Mouse (Mus musculus): ENCODE measurements at regions not wholly inside any gene's neighbourhood (a gene's known extent, or its start where the extent isn't known, plus 50 kb on each side); places are given as distances from the start of the nearest gene placed in this dataset.

GRCm38 (mm10) chr4:68648311-68648710, 305.9 kb downstream of the Brinp1 start:
- no peak for DNase-seq

- DNase-seq, result no peak
These were observed 320.9 kb downstream of the Brinp1 start for GRCm38 (mm10) chr4:68633299-68633698.

- no peak for DNase-seq
These were observed 330.2 kb downstream of the Brinp1 start for GRCm38 (mm10) chr4:68624025-68624342.

- DNase-seq, result no peak
These were observed 330.8 kb downstream of the Brinp1 start for GRCm38 (mm10) chr4:68623125-68624024.

- no peak for DNase-seq
These were observed 333.6 kb downstream of the Brinp1 start for GRCm38 (mm10) chr4:68620585-68620984.

GRCm38 (mm10) chr4:68615706-68616397, 338.3 kb downstream of the Brinp1 start:
- DNase-seq, result no peak

- no peak for DNase-seq
These were observed 341.8 kb downstream of the Brinp1 start for GRCm38 (mm10) chr4:68612263-68613012.

GRCm38 (mm10) chr4:68595256-68595655, 358.9 kb downstream of the Brinp1 start:
- no peak for DNase-seq

- DNase-seq, result no peak
These were observed 378.8 kb downstream of the Brinp1 start for GRCm38 (mm10) chr4:68575375-68575774.

- DNase-seq, result peak; percentile 55
These were observed 379.5 kb downstream of the Brinp1 start for GRCm38 (mm10) chr4:68574610-68575167.

- DNase-seq, result no peak
These were observed 380.9 kb downstream of the Brinp1 start for GRCm38 (mm10) chr4:68573333-68573732.

GRCm38 (mm10) chr4:68572521-68572920, 381.7 kb downstream of the Brinp1 start:
- no peak for DNase-seq

- no peak for DNase-seq
These were observed 417.9 kb downstream of the Brinp1 start for GRCm38 (mm10) chr4:68536254-68536653.

GRCm38 (mm10) chr4:68535815-68536214, 418.4 kb downstream of the Brinp1 start:
- no peak for DNase-seq

GRCm38 (mm10) chr4:68532056-68532455, 422.1 kb downstream of the Brinp1 start:
- DNase-seq, result no peak

- DNase-seq, result no peak
These were observed 466.2 kb downstream of the Brinp1 start for GRCm38 (mm10) chr4:68487993-68488392.

- DNase-seq, result no peak
These were observed 467.3 kb downstream of the Brinp1 start for GRCm38 (mm10) chr4:68486876-68487275.

- DNase-seq, result peak; percentile 71
These were observed 492.4 kb downstream of the Brinp1 start for GRCm38 (mm10) chr4:68461783-68462182.

GRCm38 (mm10) chr4:68416046-68416445, 538.2 kb downstream of the Brinp1 start:
- DNase-seq, result no peak

- no peak for DNase-seq
These were observed 543.4 kb downstream of the Brinp1 start for GRCm38 (mm10) chr4:68410785-68411184.

- peak; percentile 8 for DNase-seq
These were observed 549.8 kb downstream of the Brinp1 start for GRCm38 (mm10) chr4:68404364-68404763.

GRCm38 (mm10) chr4:68387097-68387496, 567.1 kb downstream of the Brinp1 start:
- DNase-seq, result no peak

GRCm38 (mm10) chr4:68382007-68382406, 572.2 kb downstream of the Brinp1 start:
- no peak for DNase-seq
